Mouse (Mus musculus): ENCODE measurements at regions not wholly inside any gene's neighbourhood (a gene's known extent, or its start where the extent isn't known, plus 50 kb on each side); places are given as distances from the start of the nearest gene placed in this dataset.

DNA sequence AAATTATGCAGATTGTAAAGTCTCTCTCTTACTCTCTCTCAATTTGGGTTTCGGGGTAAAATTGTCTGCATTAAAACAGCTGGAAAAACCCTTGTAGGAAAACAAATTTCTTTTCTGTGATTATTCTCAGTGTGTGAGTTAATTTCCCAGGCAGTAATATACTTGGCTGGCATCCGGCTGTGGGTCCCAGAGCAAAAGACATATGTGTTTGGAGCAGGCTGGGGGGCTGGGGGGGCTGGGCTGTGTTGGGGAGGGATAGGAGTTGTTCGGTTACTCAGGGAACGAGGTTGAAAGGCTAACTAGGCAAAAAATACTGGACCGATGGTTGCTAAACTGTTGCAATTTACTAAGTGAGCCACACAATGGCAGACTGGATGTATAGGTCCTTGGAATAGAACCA is 175.3 kb upstream of the Rbfox1 start:
- in situ Hi-C loops (cut with MboI; ENCODE audit: low pct_unique_long_range_greater_than_20kb in 1 of 2, low sequenced_read_pairs in 2 of 2, unreplicated experiment in 1 of 2), result no loop called here

DNA sequence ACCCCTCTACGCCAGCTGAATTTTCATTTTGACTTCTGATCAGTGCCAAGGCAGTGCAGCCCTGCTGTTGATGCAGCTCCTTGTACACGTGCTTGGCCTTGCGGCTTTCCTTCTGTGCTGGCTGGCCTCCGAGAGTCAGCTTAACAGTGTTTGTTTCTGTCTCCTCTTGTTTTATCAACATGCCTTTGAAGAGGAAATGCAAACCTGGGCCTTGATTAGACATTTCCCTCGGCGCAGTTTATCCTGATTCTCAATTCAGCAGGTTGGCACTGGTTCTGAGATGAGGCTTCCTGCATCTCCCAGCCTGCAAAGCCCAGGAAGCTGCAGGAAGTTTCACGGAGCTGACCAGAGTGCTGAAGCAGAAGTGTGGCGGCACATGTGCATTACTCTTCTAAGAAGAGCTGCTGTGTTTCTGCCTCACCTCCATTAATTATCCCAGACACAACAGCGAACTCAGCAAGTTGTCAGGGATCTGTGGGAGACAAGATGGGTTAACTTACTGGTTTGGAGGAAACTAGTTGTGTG is 184.4 kb upstream of the Rbfox1 start:
- in situ Hi-C loops (cut with MboI; ENCODE audit: low pct_unique_long_range_greater_than_20kb in 1 of 2, low sequenced_read_pairs in 2 of 2, unreplicated experiment in 1 of 2), result no loop called here

DNA sequence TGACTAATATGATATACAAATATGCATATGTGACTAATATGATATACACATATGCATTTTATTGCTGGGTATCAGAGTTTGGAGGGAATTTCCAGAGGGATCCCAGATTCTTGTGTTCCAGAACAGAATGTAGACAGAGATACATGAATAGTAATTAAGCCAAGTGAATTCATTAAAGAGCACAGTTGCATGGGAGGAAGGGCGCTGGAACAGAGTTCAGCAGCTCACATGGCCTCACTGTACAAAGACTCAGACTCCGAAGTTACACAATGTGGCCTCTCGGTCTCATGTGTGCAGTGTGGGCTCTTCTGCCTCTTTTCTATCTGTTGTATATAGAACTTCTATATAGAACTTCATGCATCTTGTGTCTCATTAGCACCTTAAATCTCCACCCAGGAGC is 196.8 kb upstream of the Rbfox1 start:
- in situ Hi-C loops (cut with MboI; ENCODE audit: low pct_unique_long_range_greater_than_20kb in 1 of 2, low sequenced_read_pairs in 2 of 2, unreplicated experiment in 1 of 2), result no loop called here

DNA sequence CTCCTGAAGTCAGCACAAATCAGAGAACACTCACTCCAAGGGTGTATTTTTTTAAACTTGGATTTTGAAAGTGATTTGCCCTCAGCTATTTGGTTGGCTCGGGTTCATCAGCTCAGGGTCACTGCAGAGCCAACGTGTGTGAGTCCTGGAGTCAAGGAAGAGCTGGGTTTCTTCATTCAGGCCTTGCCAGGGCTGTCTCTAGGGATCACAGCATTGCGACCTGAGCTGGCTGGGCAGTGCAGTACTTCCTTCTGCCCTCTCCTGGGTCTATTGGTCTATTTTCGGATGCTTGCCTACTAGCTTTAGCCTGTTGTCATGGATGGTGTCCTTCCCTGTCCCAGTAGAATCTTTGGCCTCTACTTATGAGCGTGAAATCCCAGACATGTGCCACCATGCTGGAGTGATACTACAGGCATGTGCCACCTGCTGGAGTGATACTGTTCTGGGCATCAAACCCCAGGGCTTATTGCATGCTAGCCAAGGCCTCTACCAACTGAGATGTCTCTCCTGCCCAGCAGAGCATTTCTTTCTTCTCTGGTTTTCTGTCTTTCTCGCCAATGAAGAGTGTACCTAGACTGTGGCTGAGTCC is 211.7 kb upstream of the Rbfox1 start:
- in situ Hi-C loops (cut with MboI; ENCODE audit: low pct_unique_long_range_greater_than_20kb in 1 of 2, low sequenced_read_pairs in 2 of 2, unreplicated experiment in 1 of 2), result no loop called here

DNA sequence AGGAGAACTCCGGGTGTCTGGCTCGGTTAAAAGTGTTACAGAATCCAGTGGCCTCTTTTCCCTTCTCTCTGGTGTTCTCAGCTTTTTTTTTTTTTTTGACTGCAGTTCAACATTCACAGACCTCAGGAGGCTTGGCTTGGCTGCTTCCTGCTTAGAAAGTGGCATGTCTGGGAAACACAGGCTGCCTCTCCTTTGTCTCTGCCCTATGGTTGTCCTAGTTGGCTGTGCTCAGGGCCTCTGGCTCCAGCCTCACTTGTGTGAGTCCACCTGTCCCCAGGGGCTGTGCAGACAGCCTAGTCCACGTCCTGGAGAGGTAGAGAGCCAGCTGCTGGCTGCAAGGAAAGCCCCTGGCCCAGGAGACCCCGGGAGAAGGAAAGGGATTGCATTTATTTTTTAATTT is 212.3 kb upstream of the Rbfox1 start:
- in situ Hi-C loops (cut with MboI; ENCODE audit: low pct_unique_long_range_greater_than_20kb in 1 of 2, low sequenced_read_pairs in 2 of 2, unreplicated experiment in 1 of 2), result no loop called here

DNA sequence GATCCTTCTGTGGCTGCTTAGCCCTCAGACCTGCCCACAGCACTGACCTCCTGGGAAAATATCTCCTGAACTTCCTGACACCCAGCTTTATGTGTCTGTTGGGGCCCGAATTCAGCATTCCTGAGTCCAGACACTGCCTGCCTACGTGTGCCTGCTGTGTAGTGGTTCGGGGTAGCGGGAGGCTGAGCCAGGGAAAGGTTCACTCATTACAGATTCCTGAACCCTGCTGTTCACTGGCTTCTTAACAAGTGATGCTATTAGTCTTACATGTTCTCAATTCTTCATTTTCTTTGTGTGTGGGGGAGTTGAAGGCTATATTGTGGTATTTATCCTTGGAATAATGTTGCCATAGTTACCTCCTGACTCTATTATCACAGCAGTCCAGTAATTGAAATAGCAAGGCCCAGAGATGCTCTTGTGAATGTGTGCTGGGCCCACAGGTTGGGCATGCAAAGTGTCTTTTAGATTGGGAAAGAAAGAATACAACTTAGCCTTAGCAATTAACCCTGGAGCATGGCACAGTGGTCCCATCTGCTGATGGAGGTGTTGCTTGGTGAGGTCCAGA is 216.7 kb upstream of the Rbfox1 start:
- in situ Hi-C loops (cut with MboI; ENCODE audit: low pct_unique_long_range_greater_than_20kb in 1 of 2, low sequenced_read_pairs in 2 of 2, unreplicated experiment in 1 of 2), result no loop called here

DNA sequence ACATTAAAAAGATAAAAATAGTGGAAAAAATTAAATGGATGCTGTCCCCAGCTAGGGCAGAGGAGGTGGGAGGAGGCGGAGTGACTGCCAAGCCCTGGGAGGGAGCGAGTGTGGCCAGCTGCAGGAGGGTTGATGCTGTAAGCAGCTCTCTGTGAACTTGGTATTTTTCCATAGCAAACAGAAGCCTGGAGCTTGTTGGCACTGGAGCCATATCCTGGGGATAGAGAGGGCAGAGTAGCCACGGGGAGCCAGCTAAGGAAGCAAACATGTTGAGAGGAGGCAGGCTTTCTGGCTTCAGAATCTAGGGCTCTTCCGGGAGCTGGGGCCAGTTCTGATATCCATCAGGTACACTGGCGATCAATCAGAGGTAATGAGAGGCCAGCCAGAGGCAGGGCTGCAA is 223.2 kb upstream of the Rbfox1 start:
- in situ Hi-C loops (cut with MboI; ENCODE audit: low pct_unique_long_range_greater_than_20kb in 1 of 2, low sequenced_read_pairs in 2 of 2, unreplicated experiment in 1 of 2), result no loop called here

DNA sequence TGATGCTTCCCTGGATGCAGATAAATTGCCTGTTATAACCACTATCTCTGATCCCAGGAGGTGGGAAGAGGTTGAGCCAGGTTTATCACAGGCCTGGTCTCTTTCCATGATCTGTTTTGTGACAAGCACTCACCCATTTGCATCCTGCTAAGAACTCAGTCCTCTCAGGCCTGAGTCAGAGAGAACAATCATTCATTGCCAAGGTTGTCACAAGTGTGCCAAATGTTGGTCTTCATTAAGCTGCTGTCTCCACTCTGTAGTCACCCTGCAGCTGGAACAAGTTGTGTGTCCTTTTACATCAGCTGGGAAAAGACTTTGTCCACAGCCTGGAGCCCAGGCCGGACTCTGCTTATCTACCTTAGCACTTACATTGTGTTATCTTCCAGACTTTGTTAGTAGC is 233.6 kb upstream of the Rbfox1 start:
- in situ Hi-C loops (cut with MboI; ENCODE audit: low pct_unique_long_range_greater_than_20kb in 1 of 2, low sequenced_read_pairs in 2 of 2, unreplicated experiment in 1 of 2), result no loop called here

DNA sequence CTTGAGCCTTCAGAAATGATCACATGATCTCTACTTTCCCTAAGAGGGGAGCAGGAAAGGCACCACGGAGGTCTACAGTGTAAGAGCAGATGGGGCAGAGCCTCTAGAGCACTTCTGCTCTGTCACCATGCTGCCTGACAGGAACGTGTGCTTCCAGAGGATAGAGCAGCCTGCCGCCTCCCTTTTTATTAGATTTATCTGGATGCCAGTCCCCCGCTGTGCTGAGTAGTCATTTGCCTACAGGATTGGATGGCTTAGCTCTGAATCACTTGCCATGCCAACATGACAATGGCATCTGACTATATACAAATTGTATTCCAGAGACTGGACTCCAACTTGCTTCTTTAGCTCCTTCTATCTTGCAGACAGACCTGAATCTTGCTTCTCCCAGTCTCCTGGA is 234.2 kb upstream of the Rbfox1 start:
- in situ Hi-C loops (cut with MboI; ENCODE audit: low pct_unique_long_range_greater_than_20kb in 1 of 2, low sequenced_read_pairs in 2 of 2, unreplicated experiment in 1 of 2), result no loop called here

DNA sequence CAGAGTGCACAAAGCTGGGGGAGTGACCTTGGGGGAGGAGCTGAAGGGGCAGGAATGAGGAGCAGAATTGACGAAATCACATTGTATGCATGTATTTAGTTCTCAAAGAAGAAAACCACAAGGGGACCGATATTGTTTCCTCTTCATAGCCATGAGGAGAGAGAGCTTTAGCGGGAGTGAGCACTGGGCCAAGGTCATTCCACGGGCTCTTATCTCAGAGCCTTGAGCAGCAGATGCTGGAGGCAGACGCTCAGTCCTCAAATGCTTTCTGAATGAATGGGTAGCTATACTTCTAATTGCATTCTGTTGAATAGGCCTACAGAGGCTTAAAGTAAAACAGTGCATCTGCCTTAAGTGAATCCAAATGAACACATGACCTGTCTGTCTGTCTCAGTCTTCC is 245.2 kb upstream of the Rbfox1 start:
- in situ Hi-C loops (cut with MboI; ENCODE audit: low pct_unique_long_range_greater_than_20kb in 1 of 2, low sequenced_read_pairs in 2 of 2, unreplicated experiment in 1 of 2), result no loop called here

DNA sequence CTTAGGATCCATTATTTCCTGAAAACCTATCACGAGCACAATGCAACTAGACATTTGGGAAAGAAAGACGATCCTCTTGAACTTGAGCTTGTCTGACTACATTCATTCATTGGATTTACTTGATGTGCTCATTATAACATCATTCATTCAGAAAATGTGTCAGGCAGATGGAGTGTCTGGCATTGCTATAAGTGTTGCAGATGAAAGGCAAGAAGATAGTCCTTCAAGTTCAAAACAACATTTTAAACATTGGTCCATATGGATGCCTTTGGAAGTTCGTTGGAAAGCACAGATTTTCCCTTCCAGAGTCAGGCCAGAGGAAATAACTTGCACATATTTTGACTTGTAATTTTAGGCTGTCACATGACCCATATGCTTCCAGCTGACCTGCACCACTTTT is 255.2 kb upstream of the Rbfox1 start:
- in situ Hi-C loops (cut with MboI; ENCODE audit: low pct_unique_long_range_greater_than_20kb in 1 of 2, low sequenced_read_pairs in 2 of 2, unreplicated experiment in 1 of 2), result no loop called here

DNA sequence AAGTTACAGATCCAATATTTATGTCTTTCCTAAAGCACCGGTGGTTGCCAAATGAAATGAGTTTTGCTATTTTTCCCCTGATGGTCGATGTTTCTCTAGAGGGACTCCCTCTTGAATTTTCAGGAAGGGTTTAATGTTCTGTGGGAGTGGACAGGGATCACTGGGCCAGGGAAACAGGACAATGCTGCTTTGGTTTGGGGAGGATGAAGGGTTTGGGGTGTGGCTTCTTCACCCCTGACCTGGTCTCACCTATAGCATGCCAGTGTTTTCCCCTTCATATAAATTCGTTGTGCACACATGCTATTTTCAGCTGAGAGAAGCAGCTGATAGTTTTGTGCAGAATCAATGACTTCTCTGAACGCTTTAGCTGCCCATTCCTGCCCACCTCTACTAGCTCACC is 257.2 kb upstream of the Rbfox1 start:
- in situ Hi-C loops (cut with MboI; ENCODE audit: low pct_unique_long_range_greater_than_20kb in 1 of 2, low sequenced_read_pairs in 2 of 2, unreplicated experiment in 1 of 2), result no loop called here

DNA sequence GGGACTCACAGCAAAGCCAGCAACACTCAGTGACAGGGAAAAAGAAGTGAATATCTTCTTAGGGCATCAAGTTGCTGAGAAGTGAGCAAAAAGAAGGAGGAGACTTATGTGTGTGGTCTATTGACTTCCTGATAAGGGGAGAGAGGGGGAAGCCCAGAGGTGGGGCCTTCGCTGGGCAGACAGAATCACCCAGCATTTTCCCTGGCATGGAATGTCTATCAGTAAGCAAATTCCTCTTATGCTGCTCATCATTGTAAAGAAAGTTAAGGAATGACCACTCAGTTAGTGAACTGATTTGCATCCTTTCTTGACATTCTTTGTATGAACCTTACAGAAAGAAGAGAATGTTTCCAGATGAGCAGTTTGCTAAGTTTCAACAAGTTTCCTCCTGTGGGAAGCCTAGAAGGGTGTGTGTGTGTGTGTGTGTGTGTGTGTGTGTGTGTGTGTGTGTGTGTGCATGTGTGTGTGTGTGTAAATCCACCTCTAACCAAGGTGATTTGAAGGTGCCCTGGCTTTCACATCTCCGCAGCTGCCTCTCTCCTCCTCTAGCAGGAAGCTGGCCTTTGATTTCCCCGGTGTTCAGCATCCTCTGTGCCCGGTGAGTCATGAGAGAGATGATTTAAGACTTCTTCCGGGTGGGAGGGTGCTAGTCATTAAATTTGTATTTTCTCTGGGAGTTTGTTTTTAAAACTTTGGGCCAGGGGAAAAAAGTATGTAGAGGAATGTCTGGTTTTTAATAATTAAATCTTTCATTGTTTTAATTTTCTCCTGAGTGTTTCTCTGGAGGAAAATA is 257.8 kb upstream of the Rbfox1 start:
- in situ Hi-C loops (cut with MboI; ENCODE audit: low pct_unique_long_range_greater_than_20kb in 1 of 2, low sequenced_read_pairs in 2 of 2, unreplicated experiment in 1 of 2), result no loop called here

DNA sequence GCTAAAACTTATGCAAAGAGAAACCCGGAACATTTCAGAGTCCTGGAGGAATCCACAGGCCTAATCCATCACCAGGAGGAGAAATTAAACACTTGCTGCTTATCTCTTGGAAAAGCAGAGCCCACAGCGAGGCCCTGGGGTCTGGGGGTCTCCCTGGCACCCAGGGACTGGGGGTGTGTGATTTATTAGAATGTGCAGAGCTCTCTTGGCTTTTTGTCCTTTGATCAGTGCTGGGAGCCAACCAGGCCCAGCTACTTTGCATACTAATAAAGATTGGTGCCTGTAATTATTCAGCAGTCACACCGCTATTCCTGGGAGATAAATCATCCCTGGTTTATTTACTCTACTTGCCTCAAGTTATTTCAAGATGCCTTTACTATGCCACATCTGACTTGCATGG is 260.0 kb upstream of the Rbfox1 start:
- in situ Hi-C loops (cut with MboI; ENCODE audit: low pct_unique_long_range_greater_than_20kb in 1 of 2, low sequenced_read_pairs in 2 of 2, unreplicated experiment in 1 of 2), result no loop called here

DNA sequence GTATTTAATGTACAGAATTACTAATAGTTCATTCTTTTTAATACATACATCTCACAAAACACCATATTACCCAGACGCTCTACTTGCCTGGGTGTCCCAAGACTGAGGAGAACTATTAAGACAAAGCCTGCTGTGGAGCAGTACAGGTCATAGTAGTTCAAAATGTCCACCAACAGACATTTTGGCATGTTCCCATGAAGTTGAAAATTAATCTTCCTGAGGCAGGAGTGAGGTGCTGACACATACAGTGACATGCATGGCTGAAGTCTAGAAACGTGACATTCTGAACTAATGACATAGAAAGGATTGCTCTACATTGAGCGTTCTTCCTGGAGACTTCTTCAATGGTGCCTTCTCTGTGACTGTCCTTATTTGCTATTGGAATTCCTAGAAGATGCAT is 264.6 kb upstream of the Rbfox1 start:
- in situ Hi-C loops (cut with MboI; ENCODE audit: low pct_unique_long_range_greater_than_20kb in 1 of 2, low sequenced_read_pairs in 2 of 2, unreplicated experiment in 1 of 2), result no loop called here

DNA sequence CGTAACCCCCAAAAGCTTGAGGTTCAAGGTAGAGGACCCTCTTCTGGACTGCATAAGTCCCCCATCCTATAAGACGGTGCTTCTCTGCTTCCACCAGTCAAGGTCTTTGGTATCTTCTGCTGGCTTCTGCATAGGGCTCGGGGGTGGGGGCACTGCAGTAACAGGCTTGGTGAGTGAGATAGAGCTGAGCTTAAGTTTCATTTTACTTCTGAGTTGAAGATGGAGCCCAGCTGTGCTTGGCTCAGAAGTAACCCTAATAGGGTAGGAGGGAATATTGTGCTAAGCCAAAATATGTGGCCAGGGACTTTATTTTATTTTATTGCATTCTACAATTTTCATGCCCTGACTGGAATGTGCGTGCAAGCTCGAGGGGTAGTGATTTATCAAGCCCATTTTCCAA is 268.8 kb upstream of the Rbfox1 start:
- in situ Hi-C loops (cut with MboI; ENCODE audit: low pct_unique_long_range_greater_than_20kb in 1 of 2, low sequenced_read_pairs in 2 of 2, unreplicated experiment in 1 of 2), result no loop called here

DNA sequence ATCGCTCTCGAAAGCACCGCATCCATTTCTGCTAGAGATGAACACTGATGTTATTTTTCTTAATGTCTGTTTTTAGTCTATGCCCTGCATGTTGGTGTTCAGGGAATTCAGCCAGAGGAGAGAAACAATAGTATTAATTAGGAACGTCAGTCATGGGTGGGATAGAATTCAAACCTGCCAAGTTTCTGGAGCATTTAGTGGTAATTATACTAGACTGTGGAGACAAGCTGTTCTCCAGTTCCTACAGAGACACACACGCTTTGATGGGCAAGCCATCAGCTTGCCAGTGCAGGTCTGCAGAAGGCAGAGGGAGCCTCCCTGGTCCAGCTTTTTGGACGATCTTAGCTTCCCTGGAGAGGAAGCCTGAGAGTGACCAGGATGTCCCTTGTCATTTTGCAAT is 289.8 kb upstream of the Rbfox1 start:
- in situ Hi-C loops (cut with MboI; ENCODE audit: low pct_unique_long_range_greater_than_20kb in 1 of 2, low sequenced_read_pairs in 2 of 2, unreplicated experiment in 1 of 2), result no loop called here

DNA sequence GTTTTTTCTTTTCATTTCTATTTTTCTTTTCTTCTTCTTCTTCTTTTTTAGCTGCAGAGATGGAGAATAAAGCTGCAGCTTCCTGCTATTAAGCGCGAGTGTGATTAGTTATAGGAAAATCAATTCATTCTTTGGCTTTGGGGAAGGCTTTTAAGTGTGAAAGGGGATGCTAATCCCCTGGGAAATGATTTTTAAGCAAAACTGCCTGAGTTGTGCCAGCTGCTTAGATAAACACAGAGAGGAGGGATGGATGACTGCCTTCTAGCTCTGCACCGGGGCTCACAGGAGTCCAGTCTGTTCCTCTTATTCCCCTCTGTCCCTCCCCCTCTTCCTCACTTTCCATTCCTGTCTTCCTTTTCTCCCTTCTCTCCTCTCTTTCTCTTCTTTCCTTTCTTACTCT is 306.8 kb upstream of the Rbfox1 start:
- in situ Hi-C loops (cut with MboI; ENCODE audit: low pct_unique_long_range_greater_than_20kb in 1 of 2, low sequenced_read_pairs in 2 of 2, unreplicated experiment in 1 of 2), result no loop called here

DNA sequence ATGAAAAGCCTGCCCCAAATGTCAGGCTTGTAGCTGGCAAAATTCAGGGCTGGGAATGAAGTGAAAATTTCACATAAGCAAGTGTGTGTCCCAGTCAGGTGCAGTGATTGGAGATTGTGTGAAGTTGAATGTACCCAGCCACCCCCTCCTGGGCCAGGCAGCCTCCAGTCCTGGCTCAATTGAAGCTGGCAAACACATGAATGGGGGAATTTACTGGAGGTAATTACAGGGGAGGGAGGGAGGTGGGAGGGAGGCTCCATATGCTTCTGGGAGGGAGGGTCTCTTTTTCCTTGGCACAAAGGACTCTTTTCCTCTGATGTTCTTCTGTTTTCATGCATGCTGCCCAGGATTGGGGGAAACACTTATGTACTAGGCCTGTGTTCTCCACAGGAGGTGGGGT is 312.4 kb upstream of the Rbfox1 start:
- in situ Hi-C loops (cut with MboI; ENCODE audit: low pct_unique_long_range_greater_than_20kb in 1 of 2, low sequenced_read_pairs in 2 of 2, unreplicated experiment in 1 of 2), result no loop called here

DNA sequence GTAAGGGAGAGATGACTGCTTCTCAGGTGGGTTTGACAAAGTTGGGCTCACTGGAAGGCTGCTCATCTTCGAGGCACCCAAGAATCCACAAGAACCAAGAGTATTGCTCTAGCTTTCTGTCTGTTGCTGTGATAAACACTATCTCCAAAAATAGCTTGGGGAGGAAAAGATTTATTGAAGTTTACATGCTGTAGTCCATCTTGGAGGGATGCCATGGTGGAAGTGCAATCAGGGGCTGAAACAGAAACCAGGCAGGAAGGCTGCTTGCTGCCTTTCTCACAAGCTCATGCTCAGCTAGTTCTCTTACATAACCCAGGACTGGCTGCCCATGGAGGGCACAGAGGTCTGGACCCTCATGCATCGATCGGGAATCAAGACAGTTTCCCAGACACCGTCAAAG is 314.5 kb upstream of the Rbfox1 start:
- in situ Hi-C loops (cut with MboI; ENCODE audit: low pct_unique_long_range_greater_than_20kb in 1 of 2, low sequenced_read_pairs in 2 of 2, unreplicated experiment in 1 of 2), result no loop called here

Data from mouse embryonic stem cell (cell line).